Mouse (Mus musculus): Measurements from ENCODE around the gene Pdzd7.

Gene Pdzd7

DNA sequence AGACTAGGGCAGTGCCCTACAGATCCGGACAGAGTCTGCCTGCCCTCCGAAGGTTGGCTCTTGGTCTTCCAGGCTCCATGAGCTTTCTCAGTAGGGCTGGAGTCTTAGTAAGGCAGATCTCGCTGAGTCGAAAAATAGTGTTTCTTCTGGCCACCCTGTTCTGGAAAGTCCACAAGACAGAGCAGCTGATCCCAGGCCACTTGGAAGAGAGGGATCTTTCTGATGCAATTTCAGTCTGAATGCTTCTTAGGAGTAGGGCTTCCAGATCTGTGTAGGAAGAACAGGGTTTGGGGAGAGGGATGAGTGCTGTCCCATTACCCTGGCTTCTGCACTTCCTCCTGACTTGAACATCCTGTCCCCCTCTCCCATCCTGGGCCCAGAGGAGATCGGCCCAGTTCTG, at the start of gene Pdzd7:
Pdzd7 (minus strand) TSS at position 67 of the 400 bp plus-strand sequence.
- no peak for DNase-seq

DNA sequence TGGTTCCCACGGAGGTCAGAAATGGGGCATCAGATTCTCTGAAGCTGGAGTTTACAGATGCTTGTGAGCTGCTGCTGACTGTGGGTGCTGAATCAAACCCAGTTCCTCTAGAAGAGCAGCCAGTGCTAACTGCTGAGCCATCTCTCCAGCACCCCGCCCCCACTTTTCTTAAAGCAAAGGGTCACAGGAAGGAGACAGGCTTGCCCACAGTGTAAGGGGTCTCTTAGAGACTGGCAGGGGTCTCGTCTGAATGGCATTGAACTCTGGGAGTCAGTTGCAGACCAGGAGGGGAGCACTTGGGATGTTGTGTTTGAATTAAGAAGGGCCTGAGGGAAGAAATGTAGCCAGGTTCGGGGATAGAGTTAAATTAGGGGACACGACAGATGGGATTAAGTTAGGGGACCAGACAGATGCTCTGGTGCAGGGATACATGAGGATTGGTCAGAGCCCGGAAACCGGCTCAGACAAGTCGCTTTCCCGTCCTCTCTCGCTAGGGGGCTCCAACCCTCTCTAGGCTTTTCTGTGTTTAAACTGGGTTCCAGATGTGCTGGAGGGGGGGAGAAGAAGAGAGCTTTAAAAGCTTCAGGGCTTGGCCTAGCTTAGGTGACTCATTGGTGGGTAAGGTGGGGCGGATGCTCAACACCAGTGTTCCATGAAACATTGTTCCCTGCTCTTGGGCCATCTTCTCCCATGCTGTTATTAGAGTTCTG, 36.5 kb upstream of the Pdzd7 start:
- DNase-seq = peak; percentile 51

DNA sequence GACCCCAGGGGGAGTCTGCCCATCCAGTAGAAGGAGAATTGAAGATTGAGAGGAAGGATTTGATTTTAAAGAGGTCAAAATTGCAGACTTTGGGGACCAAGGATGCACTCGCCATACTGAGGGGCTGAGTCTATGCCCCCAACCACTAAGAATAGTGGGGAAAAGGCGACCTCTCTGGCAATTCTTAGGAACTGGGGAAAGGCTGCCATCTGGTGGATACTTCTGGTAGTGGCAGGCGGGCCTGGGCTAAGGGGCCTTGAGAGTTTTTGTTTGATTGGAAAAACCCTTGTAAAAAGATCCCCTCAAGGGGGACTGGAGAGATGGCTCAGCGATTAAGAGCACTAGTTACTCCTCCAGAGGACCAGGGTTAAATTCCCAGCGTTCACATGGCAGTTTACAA, 35.8 kb upstream of the Pdzd7 start:
- DNase-seq = peak; percentile 62

GRCm38 (mm10) chr19:45080711-45081110, 35.2 kb upstream of the Pdzd7 start:
- no peak for DNase-seq

- peak; percentile 39 for DNase-seq
Observed at GRCm38 (mm10) chr19:45079769-45080515, 34.4 kb upstream of the Pdzd7 start.

DNA sequence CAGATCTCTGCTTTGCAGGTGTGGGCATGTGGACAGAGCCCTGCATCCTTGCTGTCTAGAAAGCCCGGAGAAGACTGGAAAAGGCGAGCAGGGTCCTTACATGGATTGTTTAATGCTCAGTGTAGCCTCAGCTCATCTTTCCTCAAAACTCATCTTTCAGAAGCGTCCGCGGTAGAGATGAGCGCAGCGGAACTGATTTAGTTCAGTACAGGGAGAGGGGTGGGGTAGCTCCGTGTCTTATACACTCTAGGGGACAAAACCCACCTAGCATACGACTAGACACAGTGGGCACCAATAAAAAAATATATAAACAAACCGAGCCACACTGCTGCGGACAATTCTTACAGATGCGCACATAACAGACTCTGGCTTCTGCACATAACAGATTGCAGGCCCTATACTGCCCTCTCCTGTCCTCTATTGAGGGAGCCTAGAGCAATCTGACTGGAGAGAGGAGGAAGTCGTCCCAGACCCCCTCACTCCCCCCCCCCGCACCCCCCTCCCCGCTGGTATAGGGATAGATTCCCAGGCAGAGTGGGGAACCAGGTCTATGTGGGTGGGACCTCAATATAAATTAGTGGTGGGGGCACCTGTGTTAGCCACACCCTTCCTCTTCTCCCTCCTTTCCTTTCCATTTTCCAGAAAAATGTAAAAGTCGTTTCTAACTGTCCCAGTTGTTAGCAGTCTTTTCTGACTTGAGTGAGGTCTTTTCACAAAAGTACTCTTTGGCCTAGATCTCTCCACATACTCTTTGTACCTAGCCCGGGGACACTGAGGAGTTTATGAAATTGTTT, 33.7 kb upstream of the Pdzd7 start:
- DNase-seq = no peak

GRCm38 (mm10) chr19:45077742-45078645, 32.5 kb upstream of the Pdzd7 start:
- no peak for DNase-seq

- peak; percentile 67 for DNase-seq
Observed at GRCm38 (mm10) chr19:45076586-45077510, 31.3 kb upstream of the Pdzd7 start.

GRCm38 (mm10) chr19:45076036-45076575, 30.6 kb upstream of the Pdzd7 start:
- DNase-seq = no peak

DNA sequence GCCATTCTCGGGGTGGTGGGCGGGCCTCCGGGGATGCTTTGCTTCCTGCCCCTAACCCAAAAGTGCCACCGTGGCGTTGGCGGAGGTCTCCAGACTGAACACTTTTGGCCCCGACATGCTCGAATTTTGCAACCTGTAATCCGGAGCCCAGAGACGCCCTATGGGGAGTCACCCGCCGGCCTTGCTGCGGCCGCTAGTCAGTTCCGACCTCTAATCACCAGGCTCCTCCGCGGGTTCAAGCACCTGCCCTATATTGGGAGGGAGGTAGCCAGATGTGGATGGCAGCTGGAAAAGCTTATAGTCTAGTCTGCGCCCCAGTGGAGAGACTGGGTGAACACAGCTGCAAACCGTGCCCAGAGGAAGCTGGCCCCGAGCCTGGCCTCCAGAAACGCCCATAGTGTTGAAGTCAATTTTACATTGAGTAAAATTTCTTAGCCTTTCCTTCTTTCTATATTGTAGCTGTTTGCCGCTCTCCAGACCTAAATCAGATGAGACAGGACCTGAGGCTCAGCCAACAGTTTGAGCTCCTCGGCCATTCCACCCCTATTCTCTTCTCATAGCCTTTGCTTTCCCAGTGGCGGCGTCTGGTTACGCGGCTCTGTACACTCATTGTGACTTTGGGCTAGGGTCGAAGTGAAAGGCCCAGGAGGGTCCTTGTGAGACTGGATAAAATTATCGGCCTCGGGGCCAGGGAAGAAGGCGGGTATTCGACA, 30.0 kb upstream of the Pdzd7 start:
- DNase-seq = no peak

- DNase-seq = peak; percentile 95
Observed at GRCm38 (mm10) chr19:45074580-45075322, 29.2 kb upstream of the Pdzd7 start, which contains the start of gene Kazald1. Gene Kazald1 (plus strand): TSS chr19:45075241.

GRCm38 (mm10) chr19:45073871-45074542, 28.5 kb upstream of the Pdzd7 start:
- peak; percentile 94 for DNase-seq

- no peak for DNase-seq
Observed at GRCm38 (mm10) chr19:45067758-45068510, 22.4 kb upstream of the Pdzd7 start.

DNA sequence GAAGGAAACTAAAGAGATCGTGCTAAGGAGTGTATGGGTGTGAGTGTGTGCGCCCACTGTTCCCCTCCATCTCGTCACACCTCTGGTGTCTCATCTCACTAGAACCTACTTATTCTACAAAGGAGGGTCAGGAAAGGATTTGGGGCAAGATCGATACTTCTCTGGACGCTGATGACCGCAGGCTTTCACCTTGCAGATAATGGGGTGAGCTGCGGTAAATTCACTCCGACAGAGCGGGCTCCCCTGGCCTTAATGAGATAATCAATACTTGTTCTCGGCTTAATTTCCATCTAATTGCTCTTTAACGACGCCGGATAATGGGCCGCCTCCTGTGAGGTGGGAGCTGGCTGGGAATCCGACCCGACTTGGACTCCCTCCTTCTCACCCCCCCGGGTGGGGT, 21.7 kb upstream of the Pdzd7 start:
- DNase-seq = no peak

DNA sequence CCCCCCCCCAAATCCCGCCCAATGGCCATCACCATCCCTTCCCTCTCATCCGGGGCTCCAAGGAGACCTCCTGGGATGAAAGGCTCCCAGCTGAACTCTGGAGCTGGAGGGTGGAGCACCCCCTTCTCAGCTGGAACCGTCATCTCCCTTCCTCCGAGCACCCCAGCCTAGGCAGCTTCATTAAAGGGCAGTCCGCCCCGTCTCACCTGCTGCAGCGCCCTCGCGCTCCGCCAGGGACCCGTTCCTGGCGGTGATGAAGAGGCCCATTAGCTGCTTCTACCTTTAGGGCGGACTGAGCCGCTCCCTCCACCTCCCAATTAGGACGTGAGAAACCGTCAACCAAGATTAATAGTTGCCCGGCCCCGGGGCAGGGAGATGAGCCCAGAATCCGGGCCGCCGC, 19.7 kb upstream of the Pdzd7 start:
- no peak for DNase-seq

DNA sequence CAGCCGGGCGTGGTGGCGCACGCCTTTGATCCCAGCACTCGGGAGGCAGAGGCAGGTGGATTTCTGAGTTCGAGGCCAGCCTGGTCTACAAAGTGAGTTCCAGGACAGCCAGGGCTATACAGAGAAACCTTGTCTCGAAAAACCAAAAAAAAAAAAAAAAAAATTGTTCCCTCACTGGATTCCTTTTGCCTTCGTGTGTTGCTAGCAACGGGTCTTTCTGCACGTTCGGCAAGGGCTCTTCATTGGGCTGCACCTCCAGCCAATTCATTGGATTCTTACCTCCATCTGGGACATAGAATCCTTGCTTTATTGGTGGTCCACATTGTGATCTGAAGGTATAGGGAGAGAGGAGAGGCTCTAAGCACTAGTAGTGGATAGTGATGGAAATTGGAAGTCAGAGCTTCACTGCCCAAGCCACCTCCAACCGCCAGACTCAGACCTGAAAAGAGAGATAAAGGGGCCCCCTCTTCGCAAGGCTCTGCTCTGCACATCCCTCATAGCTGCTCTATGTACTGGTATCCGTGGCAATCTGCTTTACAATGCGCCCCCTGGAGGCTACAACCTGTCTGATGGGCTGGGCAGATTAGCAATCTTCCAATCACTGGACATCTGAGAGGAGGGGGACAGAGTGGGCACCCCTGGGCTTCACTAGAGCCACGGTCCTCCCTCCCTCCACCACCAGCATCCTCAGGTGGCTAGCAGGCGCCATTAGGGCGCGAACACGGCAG, 18.2 kb upstream of the Pdzd7 start:
- peak; percentile 75 for DNase-seq

GRCm38 (mm10) chr19:45058841-45059240, 13.3 kb upstream of the Pdzd7 start:
- peak; percentile 58 for DNase-seq

Measured in liver (tissue).